Mouse (Mus musculus): ENCODE measurements around the gene Pax2.

Gene Pax2

GRCm38 (mm10) chr19:44755693-44756420 lies at the start of gene Pax2:
Gene Pax2, plus strand, starts transcription at chr19:44756045.
- peak; percentile 53 to 56 for DNase-seq

GRCm38 (mm10) chr19:44708885-44709284 lies 47.0 kb upstream of the Pax2 start:
- no peak for DNase-seq

- no peak for DNase-seq
These were observed 38.9 kb upstream of the Pax2 start for GRCm38 (mm10) chr19:44716731-44717600.

- no peak for DNase-seq
These were observed 36.3 kb upstream of the Pax2 start for GRCm38 (mm10) chr19:44719292-44720193.

- peak in 1 of 2 experiments; percentile 46 for DNase-seq
These were observed 35.7 kb upstream of the Pax2 start for GRCm38 (mm10) chr19:44720194-44720521.

- no peak for DNase-seq
These were observed 32.0 kb upstream of the Pax2 start for GRCm38 (mm10) chr19:44723611-44724440.

GRCm38 (mm10) chr19:44725951-44726791 lies 29.7 kb upstream of the Pax2 start:
- DNase-seq, result peak; percentile 54 to 62

- DNase-seq, result no peak
These were observed 21.7 kb upstream of the Pax2 start for GRCm38 (mm10) chr19:44734116-44734515.

GRCm38 (mm10) chr19:44734682-44735081 lies 21.2 kb upstream of the Pax2 start:
- DNase-seq, result no peak

GRCm38 (mm10) chr19:44740300-44740699 lies 15.5 kb upstream of the Pax2 start:
- DNase-seq, result peak; percentile 43 to 59

GRCm38 (mm10) chr19:44741091-44741763 lies 14.6 kb upstream of the Pax2 start:
- DNase-seq, result peak in 1 of 2 experiments; percentile 25

GRCm38 (mm10) chr19:44741764-44742127 lies 14.1 kb upstream of the Pax2 start:
- DNase-seq, result no peak

GRCm38 (mm10) chr19:44742131-44743020 lies 13.5 kb upstream of the Pax2 start:
- DNase-seq, result peak; percentile 46 to 60

GRCm38 (mm10) chr19:44743021-44743415 lies 12.8 kb upstream of the Pax2 start:
- no peak for DNase-seq

GRCm38 (mm10) chr19:44743961-44744520 lies 11.8 kb upstream of the Pax2 start:
- DNase-seq, result no peak

- no peak for DNase-seq
These were observed 10.1 kb upstream of the Pax2 start for GRCm38 (mm10) chr19:44745741-44746140.

- DNase-seq, result peak; percentile 40 to 51
These were observed 9.3 kb upstream of the Pax2 start for GRCm38 (mm10) chr19:44746541-44747024.

GRCm38 (mm10) chr19:44747471-44747870 lies 8.4 kb upstream of the Pax2 start:
- DNase-seq, result no peak

- peak in 1 of 2 experiments; percentile 17 for DNase-seq
These were observed 7.6 kb upstream of the Pax2 start for GRCm38 (mm10) chr19:44748271-44748670.
